Comparison of ENCODE assay signal across 11 mouse cellular contexts in the genomic region with DNA sequence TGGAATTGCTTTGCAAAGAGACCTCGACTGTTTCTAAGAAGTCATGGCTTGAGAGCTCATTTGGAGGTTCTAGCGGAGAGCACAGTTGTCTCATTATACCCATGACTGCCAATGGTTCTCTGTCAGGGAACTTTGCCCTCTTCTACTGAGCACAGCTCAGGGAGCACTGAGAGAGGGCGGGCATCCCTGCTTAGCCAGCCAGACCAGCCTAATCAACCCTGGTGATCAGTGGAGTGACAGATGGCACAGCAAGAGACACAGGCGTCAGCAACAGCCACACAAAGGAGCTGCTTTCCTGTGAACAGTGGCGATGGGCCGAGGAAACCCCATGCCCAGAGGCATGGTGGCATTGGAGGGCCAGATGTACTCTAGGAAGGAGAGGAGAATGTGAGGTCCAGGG. TPM values are rescaled to one million over a fixed set of nuclear protein-coding genes. Genes with fewer than 3 reads are reported as not detected.
A peak's percentile ranks its signal among the peaks of the same experiment; 100 is the strongest.
DNase-seq lines count a peak whose midpoint lies in the region; ATAC-seq and TF ChIP-seq lines count a peak whose summit lies in the region.
"Had no signal": no experiment of that assay in that cellular context is flagged by ENCODE, and none has a peak within 500 bp of the region (broad histone marks: within the 10 kb centered on the region; RNA-seq: fewer than 3 reads in every experiment).

No protein-coding gene starts in this region.

- no peak for TF ChIP-seq CTCF in layer of hippocampus, adult 2 months (conservative IDR thresholded peaks at IDR 0.05)
- TF ChIP-seq CTCF in liver, embryonic 14.5 days (IDR thresholded peaks at IDR 0.05; ENCODE audit: low read depth), result no peak

- H3K36me3 ChIP-seq in hindbrain, embryonic 13.5 days, result peaks cover 18% of the 10 kb centered on the region; the same call in 1 of the 2 replicates
- peaks cover 22% of the 10 kb centered on the region for H3K36me3 ChIP-seq in liver, embryonic 14.5 days (replicated peaks; ENCODE audit: control insufficient read depth, insufficient read depth, low read depth)

- H3K9ac ChIP-seq in hindbrain, embryonic 13.5 days, result peak overlapping the region; percentile 19; the same call in 1 of the 2 replicates
- 0 out of 2 replicates have a peak overlapping the region, but pooled peaks have one; percentile 1 for H3K9ac ChIP-seq in liver, embryonic 14.5 days (replicated peaks)
- H3K9ac ChIP-seq: embryonic facial prominence, embryonic 12.5 days had no signal

- DNase-seq in layer of hippocampus, adult 2 months (ENCODE audit: low spot score in 2 of 2), result no peak
- DNase-seq in layer of hippocampus, adult 8-10 months (ENCODE audit: low spot score in 2 of 2), result no peak
- peak; percentile 70 for DNase-seq in cerebellum, adult 9-10 months
- DNase-seq in liver, embryonic 14.5 days (ENCODE audit: low read depth in 3 of 3, low spot score in 3 of 3), result no peak
- DNase-seq in frontal cortex, postnatal 25 days (ENCODE audit: low spot score in 2 of 2), result no peak
- DNase-seq in heart, adult 9 months (ENCODE audit: low spot score in 2 of 2), result no peak
- no peak for DNase-seq in frontal cortex, postnatal 10 days (ENCODE audit: low spot score in 2 of 2)
- DNase-seq: heart, adult 2 months had no signal

- no peaks in the 10 kb centered on the region for H3K27me3 ChIP-seq in hindbrain, embryonic 13.5 days
- no peaks in the 10 kb centered on the region for H3K27me3 ChIP-seq in liver, embryonic 14.5 days (ENCODE audit: control insufficient read depth, insufficient read depth, low read length)
- H3K27me3 ChIP-seq: embryonic facial prominence, embryonic 12.5 days had no signal

- 54% methylated on average over 6 of the region's 6 CpGs for WGBS in hindbrain, embryonic 13.5 days
- 63% methylated on average over 6 of the region's 6 CpGs for WGBS in liver, embryonic 14.5 days (ENCODE audit: insufficient replicate concordance)

- no peak overlapping the region for H3K4me2 ChIP-seq in hindbrain, embryonic 13.5 days
- no peak overlapping the region for H3K4me2 ChIP-seq in liver, embryonic 14.5 days (ENCODE audit: low read depth)
- H3K4me2 ChIP-seq: embryonic facial prominence, embryonic 12.5 days had no signal

- TF ChIP-seq EP300 in liver, embryonic 14.5 days (IDR thresholded peaks at IDR 0.05; ENCODE audit: low read depth), result no peak

- H3K27ac ChIP-seq in layer of hippocampus, adult 2 months, result peak overlapping the region; percentile 15
- peak overlapping the region; percentile 78 for H3K27ac ChIP-seq in hindbrain, embryonic 13.5 days
- peak overlapping the region; percentile 25; the same call in 1 of the 2 replicates for H3K27ac ChIP-seq in liver, embryonic 14.5 days
- H3K27ac ChIP-seq: embryonic facial prominence, embryonic 12.5 days; heart, adult 2 months; macrophage had no signal

- no peaks in the 10 kb centered on the region for H3K9me3 ChIP-seq in hindbrain, embryonic 13.5 days
- no peaks in the 10 kb centered on the region for H3K9me3 ChIP-seq in liver, embryonic 14.5 days (ENCODE audit: control insufficient read depth, low read length)
- H3K9me3 ChIP-seq: embryonic facial prominence, embryonic 12.5 days had no signal

- peak; percentile 49; the same call in 1 of the 2 replicates for ATAC-seq in hindbrain, embryonic 13.5 days (ENCODE audit: low FRiP score)
- ATAC-seq in liver, embryonic 14.5 days (ENCODE audit: insufficient read depth), result no peak

- no peak overlapping the region for H3K4me3 ChIP-seq in layer of hippocampus, adult 2 months
- no peak overlapping the region for H3K4me3 ChIP-seq in hindbrain, embryonic 13.5 days
- no peak overlapping the region for H3K4me3 ChIP-seq in liver, embryonic 14.5 days (ENCODE audit: insufficient read depth in 1 of 2, low read depth in 2 of 2, low read length in 2 of 2)
- H3K4me3 ChIP-seq: embryonic facial prominence, embryonic 12.5 days; heart, adult 2 months had no signal

- H3K4me1 ChIP-seq in hindbrain, embryonic 13.5 days (replicated peaks), result peaks cover 36% of the 10 kb centered on the region
- H3K4me1 ChIP-seq in liver, embryonic 14.5 days (replicated peaks; ENCODE audit: control insufficient read depth in 2 of 2, insufficient read depth in 2 of 2, low read length in 1 of 2), result peaks cover 50 to 57% of the 10 kb centered on the region in 2 experiments

RNA-seq across cellular contexts. Expression of gene Gtpbp1, which starts 6.4 kb away (rescaled TPM):
- total RNA-seq in layer of hippocampus, adult 2 months (2021), result 10 to 100 TPM; 52.4 to 59.1 TPM
- total RNA-seq in layer of hippocampus, adult 8-10 months (2022), result 10 to 100 TPM; 49.4 to 61.5 (median 52.8) TPM
- 44.8 and 45.2 TPM in 2 replicates for polyA plus RNA-seq in hindbrain, embryonic 13.5 days (2015; fragmentation: Nextera tagmentation; extraction: Ambion mirVana)
- 23.5 and 23.7 TPM in 2 replicates for polyA plus RNA-seq in liver, embryonic 14.5 days (2012; rRNA removed)
- 22.6 and 28.2 TPM in 2 replicates for polyA plus RNA-seq in liver, embryonic 14.5 days (2014; fragmentation: Nextera tagmentation; extraction: Ambion mirVana)

RNA-seq across cellular contexts. Expression of gene Josd1, which starts 9.3 kb away (rescaled TPM):
- 10 to 100 TPM; 46.0 to 47.0 TPM for total RNA-seq in layer of hippocampus, adult 2 months (2021)
- 10 to 100 TPM; 43.5 to 54.0 (median 46.4) TPM for total RNA-seq in layer of hippocampus, adult 8-10 months (2022)
- polyA plus RNA-seq in hindbrain, embryonic 13.5 days (2015; fragmentation: Nextera tagmentation; extraction: Ambion mirVana), result 19.1 and 20.2 TPM in 2 replicates
- polyA plus RNA-seq in liver, embryonic 14.5 days (2012; rRNA removed), result 19.7 and 21.4 TPM in 2 replicates
- polyA plus RNA-seq in liver, embryonic 14.5 days (2014; fragmentation: Nextera tagmentation; extraction: Ambion mirVana), result 13.0 and 13.2 TPM in 2 replicates

RNA-seq across cellular contexts. Expression of gene Tomm22, which starts 26.4 kb away (rescaled TPM):
- total RNA-seq in layer of hippocampus, adult 2 months (2021), result 100 to 1,000 TPM in 1 of 2 experiments, 10 to 100 TPM in 1; 99.9 to 105 TPM
- 100 to 1,000 TPM in 3 of 4 experiments, 10 to 100 TPM in 1; 89.4 to 103 (median 101) TPM for total RNA-seq in layer of hippocampus, adult 8-10 months (2022)
- 246 and 253 TPM in 2 replicates for polyA plus RNA-seq in hindbrain, embryonic 13.5 days (2015; fragmentation: Nextera tagmentation; extraction: Ambion mirVana)
- polyA plus RNA-seq in liver, embryonic 14.5 days (2012; rRNA removed), result 51.1 and 58.4 TPM in 2 replicates
- polyA plus RNA-seq in liver, embryonic 14.5 days (2014; fragmentation: Nextera tagmentation; extraction: Ambion mirVana), result 142 and 148 TPM in 2 replicates

RNA-seq across cellular contexts. Expression of gene Cby1, which starts 38.0 kb away (rescaled TPM):
- total RNA-seq in layer of hippocampus, adult 2 months (2021), result 10 to 100 TPM; 39.5 to 45.4 TPM
- 10 to 100 TPM; 34.6 to 45.5 (median 38.6) TPM for total RNA-seq in layer of hippocampus, adult 8-10 months (2022)
- polyA plus RNA-seq in hindbrain, embryonic 13.5 days (2015; fragmentation: Nextera tagmentation; extraction: Ambion mirVana), result 84.2 and 85.8 TPM in 2 replicates
- 4.0 and 4.6 TPM in 2 replicates for polyA plus RNA-seq in liver, embryonic 14.5 days (2012; rRNA removed)
- 13.4 and 15.7 TPM in 2 replicates for polyA plus RNA-seq in liver, embryonic 14.5 days (2014; fragmentation: Nextera tagmentation; extraction: Ambion mirVana)

RNA-seq across cellular contexts. Expression of gene Fam227a, which starts 38.3 kb away (rescaled TPM):
- total RNA-seq in layer of hippocampus, adult 2 months (2021), result 10 to 100 TPM; 12.3 to 13.1 TPM
- total RNA-seq in layer of hippocampus, adult 8-10 months (2022), result 10 to 100 TPM in 3 of 4 experiments, 1 to 10 TPM in 1; 8.8 to 12.5 (median 11.6) TPM
- polyA plus RNA-seq in hindbrain, embryonic 13.5 days (2015; fragmentation: Nextera tagmentation; extraction: Ambion mirVana), result 5.4 and 5.6 TPM in 2 replicates
- 0.26 and 0.35 TPM in 2 replicates for polyA plus RNA-seq in liver, embryonic 14.5 days (2012; rRNA removed)
- 0.06 TPM in 1 of 2 replicates, not detected in the other for polyA plus RNA-seq in liver, embryonic 14.5 days (2014; fragmentation: Nextera tagmentation; extraction: Ambion mirVana)

Comparison
In these comparisons a context has a peak if more than half of its experiments do, and no peak if none do; other contexts are left out.
1. H3K27ac ChIP-seq: peak in every context shown above with its lines; median percentile 78 in hindbrain, embryonic 13.5 days; 25 in liver, embryonic 14.5 days; 15 in layer of hippocampus, adult 2 months.